Mouse (Mus musculus) E14TG2a.4 (cell line): ENCODE measurements at regions not wholly inside any gene's neighbourhood (a gene's known extent, or its start where the extent isn't known, plus 50 kb on each side); places are given as distances from the start of the nearest gene placed in this dataset.

ENCODE experiments used
- CTCF ChIP-seq: conservative IDR thresholded peaks from 2 replicates; pipeline ENCODE4 v1.5.1; 2014; ENCODE audit warnings: low read length
- NANOG ChIP-seq: IDR thresholded peaks from 2 replicates; pipeline ENCODE4 v1.6.1; 2014; ENCODE audit warnings: borderline replicate concordance, low read length, mixed read lengths

DNA sequence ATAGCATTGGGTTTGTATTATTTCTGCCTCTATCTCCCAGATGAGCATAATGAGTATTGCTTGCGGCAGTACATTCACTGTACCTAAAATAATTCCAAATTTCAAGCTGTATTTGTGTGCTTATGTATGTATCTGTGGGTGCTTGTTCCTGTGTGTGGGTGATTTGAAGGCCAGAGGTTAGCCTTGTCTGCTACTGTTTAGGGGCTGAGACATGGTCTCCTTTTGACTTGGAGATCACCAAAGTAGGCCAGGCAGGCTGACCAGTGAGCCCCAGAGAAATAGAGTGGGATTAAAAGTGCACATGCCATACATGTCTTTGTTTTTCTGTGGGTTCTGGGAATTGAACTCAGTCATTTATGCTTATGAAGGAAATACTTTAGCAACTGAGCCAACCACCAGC, 355.6 kb upstream of the Nrp1 start:
- TF ChIP-seq CTCF (no peak), NANOG (no peak)
